ENCODE assay signal across 17 mouse cellular contexts in genomic region chr6:103620880-103621279, GRCm38 (mm10).
"Had no signal": no experiment of that assay in that cellular context is flagged by ENCODE, and none has a peak within 500 bp of the region (broad histone marks: within the 10 kb centered on the region; RNA-seq: fewer than 3 reads in every experiment).

No protein-coding gene starts in this region.

- H3K9me3 ChIP-seq: liver, embryonic 13.5 days; midbrain, embryonic 12.5 days; midbrain, embryonic 15.5 days; neural tube, embryonic 13.5 days had no signal

- H3K9ac ChIP-seq: liver, embryonic 13.5 days; midbrain, embryonic 12.5 days; midbrain, embryonic 15.5 days; neural tube, embryonic 13.5 days had no signal

- H3K36me3 ChIP-seq: liver, embryonic 13.5 days; midbrain, embryonic 12.5 days; midbrain, embryonic 15.5 days; neural tube, embryonic 13.5 days had no signal

- H3K4me3 ChIP-seq: layer of hippocampus, adult 2 months; liver, embryonic 13.5 days; midbrain, embryonic 12.5 days; midbrain, embryonic 15.5 days; myocyte; neural tube, embryonic 13.5 days had no signal

- DNase-seq: kidney, postnatal 25 days; layer of hippocampus, adult 9-11 months; liver, embryonic 13.5 days; lung, adult 2 months; lung, postnatal 14 days; lung, postnatal 4 days; retina, postnatal 1 day; thymus, adult 2 months; thymus, postnatal 14 days; thymus, postnatal 4 days had no signal

- H3K27me3 ChIP-seq: liver, embryonic 13.5 days; midbrain, embryonic 12.5 days; midbrain, embryonic 15.5 days; neural tube, embryonic 13.5 days had no signal

- H3K4me2 ChIP-seq: liver, embryonic 13.5 days; midbrain, embryonic 12.5 days; midbrain, embryonic 15.5 days; neural tube, embryonic 13.5 days had no signal

- H3K27ac ChIP-seq: kidney, postnatal 0 days; layer of hippocampus, adult 2 months; liver, embryonic 13.5 days; midbrain, embryonic 12.5 days; midbrain, embryonic 15.5 days; neural tube, embryonic 13.5 days; stomach, postnatal 0 days had no signal

- H3K4me1 ChIP-seq: liver, embryonic 13.5 days had no signal

- ATAC-seq: midbrain, embryonic 15.5 days had no signal
